Mouse (Mus musculus): ENCODE results near the gene Vwf. TPM values are rescaled to one million over a fixed set of nuclear protein-coding genes. Genes with fewer than 3 reads are reported as not detected.

Gene Vwf
- polyA plus RNA-seq, 1 experiment from 2014 or later, result 5.0 TPM

GRCm38 (mm10) chr6:125573189-125573928, 26.8 kb downstream of the Vwf start:
- peak overlapping the region; percentile 37 for H3K4me3 ChIP-seq
- peaks cover 22% of the 10 kb centered on the region for H3K4me1 ChIP-seq
- peak overlapping the region; percentile 87 for H3K27ac ChIP-seq
- H3K27me3 ChIP-seq, result no peaks in the 10 kb centered on the region
- peak overlapping the region; percentile 64 for H3K9ac ChIP-seq
- H3K9me3 ChIP-seq, result no peaks in the 10 kb centered on the region
- H3K36me3 ChIP-seq, result no peaks in the 10 kb centered on the region
- 3% methylated on average over 14 of the region's 14 CpGs for WGBS
- peak; percentile 89 for ATAC-seq (ENCODE audit: insufficient number of reproducible peaks, insufficient read depth, low FRiP score, low TSS enrichment, low read depth)
- H3K4me2 ChIP-seq, result peak overlapping the region; percentile 64

- Histone ChIP-seq H3K27ac (no peak overlapping the region), H3K4me3 (no peak overlapping the region), H3K9ac (no peak overlapping the region), H3K4me2 (no peak overlapping the region), H3K4me1 (peaks cover 26% of the 10 kb centered on the region), H3K9me3 (no peaks in the 10 kb centered on the region), H3K27me3 (no peaks in the 10 kb centered on the region), H3K36me3 (no peaks in the 10 kb centered on the region)
- 94% methylated on average over 6 of the region's 6 CpGs for WGBS
- ATAC-seq (ENCODE audit: insufficient number of reproducible peaks, insufficient read depth, low FRiP score, low TSS enrichment, low read depth), result no peak
Observed at GRCm38 (mm10) chr6:125575080-125575479, 28.5 kb downstream of the Vwf start.

GRCm38 (mm10) chr6:125577301-125577700, 30.7 kb downstream of the Vwf start:
- H3K4me1 ChIP-seq, result peaks cover 24% of the 10 kb centered on the region
- no peak overlapping the region for H3K9ac ChIP-seq

DNA sequence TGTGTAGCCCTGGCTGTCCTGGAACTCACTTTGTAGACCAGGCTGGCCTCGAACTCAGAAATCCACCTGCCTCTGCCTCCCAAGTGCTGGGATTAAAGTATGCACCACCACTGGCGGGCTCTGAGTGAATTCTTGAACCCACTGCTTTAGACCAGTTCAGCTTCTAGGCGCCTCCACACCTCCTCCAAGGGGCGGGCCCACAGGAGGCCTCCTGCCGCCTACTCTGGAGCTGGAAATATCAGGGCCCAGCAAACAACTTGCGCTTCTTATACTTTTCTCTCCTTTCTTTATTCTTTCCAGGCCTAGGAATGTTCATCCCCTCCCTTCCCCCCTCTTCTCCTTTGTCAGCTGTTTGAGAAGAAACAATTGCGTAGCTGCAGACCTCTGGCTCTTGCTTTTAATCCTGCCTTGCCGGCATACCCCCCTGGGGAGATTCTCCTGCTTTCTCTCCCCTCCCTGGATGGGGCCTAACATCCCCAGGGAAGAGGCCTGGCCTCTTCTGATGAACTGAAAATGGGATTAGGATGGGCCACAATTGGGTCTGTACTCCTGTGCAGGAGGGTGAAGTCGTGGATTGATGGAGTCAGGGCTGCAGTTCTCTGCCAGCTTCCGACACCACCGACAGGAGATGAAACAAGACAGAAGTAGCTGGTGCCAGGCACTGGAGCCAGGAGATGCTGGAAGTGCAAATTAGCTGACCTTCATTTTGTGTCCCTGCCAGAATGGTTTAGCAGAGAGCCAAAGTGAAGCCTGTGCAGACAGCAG, 31.5 kb downstream of the Vwf start:
- Histone ChIP-seq H3K4me2 (no peak overlapping the region), H3K4me3 (no peak overlapping the region), H3K27me3 (no peaks in the 10 kb centered on the region), H3K4me1 (peaks cover 22% of the 10 kb centered on the region), H3K9ac (0 out of 2 replicates have a peak overlapping the region, but pooled peaks have one; percentile 27), H3K9me3 (no peaks in the 10 kb centered on the region), H3K36me3 (no peaks in the 10 kb centered on the region), H3K27ac (peak overlapping the region; percentile 22; the same call in 1 of the 2 replicates)
- 32% methylated on average over 11 of the region's 11 CpGs for WGBS
- no peak for ATAC-seq (ENCODE audit: insufficient number of reproducible peaks, insufficient read depth, low FRiP score, low TSS enrichment, low read depth)

More at GRCm38 (mm10) chr6:125577301-125577700, 30.7 kb downstream of the Vwf start:
- no peaks in the 10 kb centered on the region for H3K9me3 ChIP-seq
- WGBS, result 73% methylated on average over 9 of the region's 9 CpGs
- no peaks in the 10 kb centered on the region for H3K36me3 ChIP-seq
- H3K27me3 ChIP-seq, result no peaks in the 10 kb centered on the region
- ATAC-seq (ENCODE audit: insufficient number of reproducible peaks, insufficient read depth, low FRiP score, low TSS enrichment, low read depth), result no peak
- no peak overlapping the region for H3K4me2 ChIP-seq
- no peak overlapping the region for H3K4me3 ChIP-seq
- H3K27ac ChIP-seq, result no peak overlapping the region

GRCm38 (mm10) chr6:125578647-125579011, 32.1 kb downstream of the Vwf start:
- ATAC-seq (ENCODE audit: insufficient number of reproducible peaks, insufficient read depth, low FRiP score, low TSS enrichment, low read depth), result no peak
- 66% methylated on average over 7 of the region's 7 CpGs for WGBS
- no peaks in the 10 kb centered on the region for H3K27me3 ChIP-seq
- no peak overlapping the region for H3K4me3 ChIP-seq
- H3K36me3 ChIP-seq, result no peaks in the 10 kb centered on the region
- no peak overlapping the region for H3K4me2 ChIP-seq
- H3K27ac ChIP-seq, result peak overlapping the region; percentile 22; the same call in 1 of the 2 replicates
- H3K9me3 ChIP-seq, result no peaks in the 10 kb centered on the region
- no peak overlapping the region for H3K9ac ChIP-seq
- peaks cover 19% of the 10 kb centered on the region for H3K4me1 ChIP-seq

DNA sequence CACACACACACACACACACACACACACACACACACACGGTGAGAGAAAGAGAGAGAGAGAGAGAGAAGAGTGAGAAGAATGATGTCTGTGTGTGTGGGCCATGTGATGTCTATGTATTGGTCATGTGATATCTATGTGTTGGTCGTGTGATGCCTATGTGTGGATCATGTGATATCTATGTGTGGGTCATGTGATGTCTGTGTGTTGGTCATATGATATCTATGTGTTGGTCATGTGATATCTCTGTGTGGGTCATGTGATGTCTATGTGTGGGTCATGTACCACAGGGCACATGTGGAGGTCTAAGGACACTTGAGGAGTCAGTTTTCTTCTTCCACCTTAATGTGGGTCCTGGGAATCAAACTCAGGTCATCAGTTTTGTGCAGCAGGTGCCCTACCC, 33.3 kb downstream of the Vwf start:
- Histone ChIP-seq H3K4me2 (no peak overlapping the region), H3K36me3 (no peaks in the 10 kb centered on the region), H3K9me3 (no peaks in the 10 kb centered on the region), H3K4me3 (no peak overlapping the region), H3K27me3 (no peaks in the 10 kb centered on the region), H3K9ac (no peak overlapping the region), H3K4me1 (peaks cover 14% of the 10 kb centered on the region), H3K27ac (no peak overlapping the region)
- no peak for ATAC-seq (ENCODE audit: insufficient number of reproducible peaks, insufficient read depth, low FRiP score, low TSS enrichment, low read depth)
- 87% methylated on average over 2 of the region's 2 CpGs for WGBS

- 89% methylated on average over 6 of the region's 6 CpGs for WGBS
- Histone ChIP-seq H3K9ac (no peak overlapping the region), H3K4me3 (no peak overlapping the region), H3K27ac (no peak overlapping the region), H3K36me3 (no peaks in the 10 kb centered on the region), H3K4me2 (no peak overlapping the region), H3K27me3 (no peaks in the 10 kb centered on the region), H3K9me3 (no peaks in the 10 kb centered on the region), H3K4me1 (peaks cover 27% of the 10 kb centered on the region)
- ATAC-seq (ENCODE audit: insufficient number of reproducible peaks, insufficient read depth, low FRiP score, low TSS enrichment, low read depth), result no peak
Observed at GRCm38 (mm10) chr6:125583666-125584065, 37.1 kb downstream of the Vwf start.

GRCm38 (mm10) chr6:125584266-125584665, 37.7 kb downstream of the Vwf start:
- Histone ChIP-seq H3K4me1 (peaks cover 27% of the 10 kb centered on the region), H3K27ac (no peak overlapping the region), H3K4me3 (no peak overlapping the region), H3K9me3 (no peaks in the 10 kb centered on the region), H3K36me3 (no peaks in the 10 kb centered on the region), H3K9ac (no peak overlapping the region), H3K27me3 (no peaks in the 10 kb centered on the region), H3K4me2 (no peak overlapping the region)
- 91% methylated on average over 15 of the region's 15 CpGs for WGBS
- ATAC-seq (ENCODE audit: insufficient number of reproducible peaks, insufficient read depth, low FRiP score, low TSS enrichment, low read depth), result no peak

DNA sequence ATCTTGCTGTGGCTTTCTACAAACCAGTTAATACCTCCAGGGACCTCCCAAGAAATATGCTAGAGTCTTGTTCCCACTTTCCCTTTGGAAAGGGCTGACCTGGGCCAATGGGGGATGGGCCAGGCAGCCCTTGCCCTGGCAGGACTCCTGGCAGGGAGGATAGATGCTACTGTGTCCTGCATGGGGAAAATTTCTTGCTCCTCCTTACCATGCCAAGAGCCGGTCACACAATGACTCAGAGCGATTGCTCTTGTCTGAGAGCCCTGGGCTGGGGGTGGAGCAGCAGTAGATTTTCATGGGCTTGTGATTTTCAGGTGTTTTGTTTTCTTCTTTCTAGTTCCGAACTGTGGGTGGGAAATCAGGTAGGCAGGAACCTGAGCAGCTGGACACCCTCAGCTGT, 39.0 kb downstream of the Vwf start:
- no peak overlapping the region for H3K27ac ChIP-seq
- ATAC-seq (ENCODE audit: insufficient number of reproducible peaks, insufficient read depth, low FRiP score, low TSS enrichment, low read depth), result no peak

GRCm38 (mm10) chr6:125586042-125586566, 39.5 kb downstream of the Vwf start:
- no peak overlapping the region for H3K4me3 ChIP-seq
- no peaks in the 10 kb centered on the region for H3K9me3 ChIP-seq
- WGBS, result 89% methylated on average over 4 of the region's 4 CpGs
- H3K36me3 ChIP-seq, result no peaks in the 10 kb centered on the region
- no peak overlapping the region for H3K27ac ChIP-seq
- no peak overlapping the region for H3K9ac ChIP-seq
- H3K27me3 ChIP-seq, result no peaks in the 10 kb centered on the region
- H3K4me1 ChIP-seq, result peaks cover 30% of the 10 kb centered on the region
- H3K4me2 ChIP-seq, result no peak overlapping the region
- no peak for ATAC-seq (ENCODE audit: insufficient number of reproducible peaks, insufficient read depth, low FRiP score, low TSS enrichment, low read depth)

More for the DNA sequence above, 39.0 kb downstream of the Vwf start:
- H3K4me2 ChIP-seq, result no peak overlapping the region
- H3K9me3 ChIP-seq, result no peaks in the 10 kb centered on the region
- H3K27me3 ChIP-seq, result no peaks in the 10 kb centered on the region
- 62% methylated on average over 3 of the region's 3 CpGs for WGBS
- H3K4me1 ChIP-seq, result peaks cover 28% of the 10 kb centered on the region
- H3K36me3 ChIP-seq, result no peaks in the 10 kb centered on the region
- no peak overlapping the region for H3K4me3 ChIP-seq
- no peak overlapping the region for H3K9ac ChIP-seq

DNA sequence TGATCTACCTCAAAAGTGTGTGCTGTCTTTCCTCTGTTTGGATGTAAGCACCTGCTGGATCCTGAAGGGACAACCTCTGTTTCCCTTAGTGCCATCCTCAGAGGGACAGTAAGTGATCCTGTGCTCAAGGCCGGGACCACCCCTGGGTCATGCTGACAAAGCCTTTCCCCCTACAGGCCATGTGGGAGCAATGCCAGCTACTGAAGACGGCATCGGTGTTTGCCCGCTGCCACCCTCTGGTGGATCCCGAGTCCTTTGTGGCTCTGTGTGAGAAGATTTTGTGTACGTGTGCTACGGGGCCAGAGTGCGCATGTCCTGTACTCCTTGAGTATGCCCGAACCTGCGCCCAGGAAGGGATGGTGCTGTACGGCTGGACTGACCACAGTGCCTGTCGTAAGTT, 41.7 kb downstream of the Vwf start:
- peaks cover 25% of the 10 kb centered on the region for H3K4me1 ChIP-seq
- H3K9me3 ChIP-seq, result no peaks in the 10 kb centered on the region
- no peak for ATAC-seq (ENCODE audit: insufficient number of reproducible peaks, insufficient read depth, low FRiP score, low TSS enrichment, low read depth)
- no peak overlapping the region for H3K4me2 ChIP-seq
- no peak overlapping the region for H3K27ac ChIP-seq
- no peaks in the 10 kb centered on the region for H3K36me3 ChIP-seq
- no peak overlapping the region for H3K4me3 ChIP-seq
- no peaks in the 10 kb centered on the region for H3K27me3 ChIP-seq
- WGBS, result 89% methylated on average over 12 of the region's 12 CpGs
- no peak overlapping the region for H3K9ac ChIP-seq

DNA sequence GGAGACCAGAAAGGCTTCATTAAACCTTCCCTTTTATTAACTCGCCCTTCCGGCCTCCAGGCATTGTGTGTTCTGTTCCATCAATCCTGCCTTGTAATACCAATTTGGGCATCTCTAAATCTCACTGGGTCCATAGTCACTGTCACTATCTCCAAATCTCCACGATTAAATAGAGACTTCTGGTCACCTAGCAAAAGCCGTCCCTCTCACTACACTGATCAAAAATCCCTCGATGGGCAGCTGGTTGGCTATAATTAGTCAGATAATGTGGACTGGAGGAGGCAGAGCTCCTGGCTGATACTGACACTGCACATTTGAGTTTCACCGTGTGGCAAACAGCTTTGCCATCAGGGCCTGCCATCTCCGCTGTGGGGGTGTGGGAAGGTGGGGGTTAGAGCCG, 42.5 kb downstream of the Vwf start:
- Histone ChIP-seq H3K9ac (no peak overlapping the region), H3K4me2 (no peak overlapping the region), H3K27me3 (no peaks in the 10 kb centered on the region), H3K27ac (no peak overlapping the region), H3K36me3 (no peaks in the 10 kb centered on the region), H3K9me3 (no peaks in the 10 kb centered on the region), H3K4me3 (no peak overlapping the region), H3K4me1 (peaks cover 25% of the 10 kb centered on the region)
- WGBS, result 80% methylated on average over 8 of the region's 8 CpGs
- ATAC-seq (ENCODE audit: insufficient number of reproducible peaks, insufficient read depth, low FRiP score, low TSS enrichment, low read depth), result no peak

Measured in embryonic facial prominence, embryonic 13.5 days (tissue).